Mouse (Mus musculus) adrenal gland, postnatal 36 days (tissue): ENCODE measurements at regions not wholly inside any gene's neighbourhood (a gene's known extent, or its start where the extent isn't known, plus 50 kb on each side); places are given as distances from the start of the nearest gene placed in this dataset.
A peak's percentile ranks its signal among the peaks of the same experiment; 100 is the strongest.

Experiments
- DNase-seq, 2 experiments: peaks; one replicate each; pipeline ENCODE4 v3.0.0; 2021; ENCODE audit warnings: mixed read lengths in 1 of 2

DNA sequence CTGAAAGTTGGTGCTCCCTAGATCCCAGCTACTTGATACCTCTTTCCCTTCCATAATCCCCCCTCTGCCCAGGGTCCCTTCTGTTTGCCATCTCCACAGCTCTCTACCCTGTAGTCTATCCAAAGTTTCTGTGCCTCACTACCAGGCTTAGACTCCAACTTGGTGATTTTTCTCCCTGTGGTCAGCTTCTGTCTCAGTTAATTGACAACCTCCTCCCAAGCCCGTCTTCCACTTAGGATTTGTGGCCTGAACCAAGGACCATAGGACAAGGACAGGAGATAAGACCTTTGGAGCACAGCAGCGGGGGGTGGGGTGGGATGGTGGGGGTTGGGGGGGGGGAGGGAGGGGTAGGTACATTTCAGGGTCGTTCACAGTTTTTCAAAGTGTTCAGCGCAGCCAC, 371.3 kb downstream of the Eipr1 start:
- peak; percentile 45 to 46 for DNase-seq

DNA sequence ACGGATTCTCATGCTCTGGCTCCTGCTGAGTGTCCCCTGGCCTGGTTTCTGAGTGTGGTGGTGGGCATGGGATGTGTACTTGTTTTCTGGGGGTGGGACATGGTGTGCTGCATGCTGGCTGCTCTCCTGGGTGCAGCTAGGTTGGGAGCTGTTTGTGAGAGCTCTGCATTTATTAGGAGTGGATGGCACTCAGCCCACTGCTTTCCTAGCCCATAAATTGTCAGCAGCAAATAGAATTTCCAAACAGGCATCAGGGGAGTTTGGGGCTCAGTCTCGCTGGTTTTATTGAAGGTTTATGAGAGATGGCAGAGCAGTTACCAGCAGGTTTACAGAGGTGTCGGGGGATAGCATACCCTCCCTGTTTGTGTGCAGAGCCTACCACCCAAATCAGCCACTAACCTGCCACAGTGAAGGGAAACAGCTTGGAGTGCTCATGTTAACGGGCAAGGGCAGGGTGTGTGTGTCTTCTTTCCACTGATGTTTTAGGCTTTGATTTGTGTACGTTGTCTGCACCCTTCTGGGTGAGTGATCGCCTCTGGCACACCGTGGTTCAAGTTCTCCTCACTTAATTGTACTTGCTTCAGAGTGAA, 372.6 kb downstream of the Eipr1 start:
- peak; percentile 45 to 63 for DNase-seq

DNA sequence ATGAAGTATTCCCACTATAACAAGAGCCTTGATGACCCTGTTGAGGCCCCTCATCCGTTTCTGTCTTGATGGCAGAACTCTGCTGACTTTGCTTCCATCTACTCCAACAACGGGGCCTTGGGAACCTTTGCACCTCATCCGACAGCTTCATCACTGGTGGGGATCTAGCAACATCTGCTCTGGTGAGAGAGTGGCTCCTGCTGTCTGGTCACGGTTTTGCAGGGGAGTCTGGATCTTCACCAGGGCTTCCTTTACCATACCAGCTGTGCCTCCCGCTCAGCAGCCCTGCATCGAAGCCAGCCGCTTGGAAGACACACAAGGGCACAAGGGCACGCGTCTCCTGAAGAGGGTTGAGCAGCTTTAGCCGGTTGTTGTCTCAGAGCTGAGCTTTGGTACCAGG, 377.2 kb downstream of the Eipr1 start:
- DNase-seq, result peak; percentile 72 to 73

DNA sequence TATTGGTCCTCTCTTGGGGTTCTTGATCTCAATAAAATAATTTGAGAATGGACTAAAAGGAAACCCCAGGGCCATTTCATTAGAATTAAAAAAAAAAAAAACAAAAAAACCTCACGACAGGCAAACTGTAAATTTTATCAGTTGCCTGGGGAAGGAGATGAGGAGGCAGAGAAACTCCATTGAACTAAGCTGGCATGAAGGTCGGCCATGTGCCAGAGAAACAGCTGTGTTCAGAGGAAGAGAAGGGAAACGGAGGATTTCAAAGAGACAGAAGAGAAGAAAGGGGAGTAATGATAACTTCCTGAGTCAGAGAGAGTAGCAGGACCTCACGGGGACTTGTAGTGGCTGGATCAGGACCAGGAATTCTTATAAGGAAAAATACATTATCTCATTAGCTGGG, 377.7 kb downstream of the Eipr1 start:
- no peak for DNase-seq

DNA sequence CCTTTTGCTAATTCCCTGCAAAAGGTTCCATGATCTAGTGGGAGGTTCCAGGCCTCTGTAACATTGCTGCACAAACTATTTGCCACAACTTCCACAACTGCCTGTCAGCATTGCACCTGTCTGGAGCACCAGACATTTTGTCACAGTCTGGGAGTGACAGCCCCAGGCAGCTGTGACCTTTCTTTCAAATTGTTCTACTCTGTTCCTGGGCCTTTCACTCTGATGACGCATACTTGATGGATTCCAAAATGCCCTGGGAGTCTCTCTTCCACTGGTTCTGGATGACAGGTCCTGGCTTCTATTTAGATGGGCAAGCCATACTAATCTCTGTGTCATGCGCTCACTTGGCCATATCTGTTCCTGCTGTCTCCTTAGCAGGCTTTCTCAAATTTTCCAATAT, 382.7 kb downstream of the Eipr1 start:
- no peak for DNase-seq

DNA sequence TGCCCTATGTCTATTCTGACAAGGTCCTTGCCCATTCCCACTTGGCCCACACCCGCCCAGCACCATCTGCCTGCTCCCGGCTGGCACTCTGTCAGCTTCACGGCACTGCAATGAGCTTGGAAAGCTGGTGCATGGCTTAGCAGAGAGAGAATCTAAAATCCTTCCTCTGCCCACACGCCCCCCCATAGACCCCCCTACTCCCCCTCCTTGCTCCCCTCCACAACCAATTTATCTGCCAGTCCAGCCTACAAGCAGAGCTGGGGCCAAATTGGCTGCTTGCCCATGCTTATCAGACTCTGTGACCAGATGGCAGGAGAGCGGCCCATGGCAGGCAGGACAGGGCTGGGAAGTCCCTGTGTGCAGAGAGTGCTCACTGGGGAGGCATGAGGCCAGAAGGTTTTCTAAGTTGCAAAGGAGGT, 385.3 kb downstream of the Eipr1 start:
- DNase-seq, result peak; percentile 74 to 85

DNA sequence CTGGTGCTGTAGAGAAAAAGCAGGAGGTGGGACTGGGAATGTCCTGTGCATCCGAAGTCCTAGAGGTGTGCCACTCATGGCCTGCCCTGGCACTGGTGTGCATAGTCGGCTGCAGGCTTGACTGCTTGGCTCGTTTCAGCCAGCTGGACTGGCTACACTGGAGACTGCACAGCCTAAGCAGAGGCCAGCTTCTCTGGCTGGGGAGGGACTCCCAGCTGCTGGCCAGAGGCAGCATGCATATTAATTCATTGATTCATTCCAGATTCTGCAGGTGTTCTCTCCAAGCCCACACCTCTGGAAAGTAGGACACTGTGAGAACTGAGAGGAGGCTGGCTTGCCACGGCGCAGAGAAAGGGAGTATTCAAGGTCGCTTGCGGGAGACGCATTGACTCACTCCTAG, 385.9 kb downstream of the Eipr1 start:
- DNase-seq, result peak; percentile 26 to 42

DNA sequence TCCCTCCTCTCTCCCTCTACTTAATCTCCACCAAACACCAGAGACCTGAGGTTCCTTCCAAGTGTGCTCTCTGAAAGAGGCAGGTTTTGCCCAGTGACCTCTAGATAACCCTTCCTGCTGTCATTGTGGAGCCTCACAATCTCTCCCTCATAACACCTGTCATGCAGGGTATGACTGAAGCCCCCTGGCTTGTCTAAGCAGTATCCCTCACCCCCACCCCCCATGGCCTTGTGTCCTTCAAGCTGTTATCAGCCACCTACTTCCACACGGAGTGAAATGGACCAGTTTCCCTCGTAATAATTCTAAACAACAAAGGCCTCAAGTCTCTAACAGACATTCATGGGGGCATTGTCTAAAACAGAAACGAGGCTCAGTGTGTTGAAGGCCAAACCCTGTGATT, 387.6 kb upstream of the Myt1l start:
- no peak for DNase-seq

DNA sequence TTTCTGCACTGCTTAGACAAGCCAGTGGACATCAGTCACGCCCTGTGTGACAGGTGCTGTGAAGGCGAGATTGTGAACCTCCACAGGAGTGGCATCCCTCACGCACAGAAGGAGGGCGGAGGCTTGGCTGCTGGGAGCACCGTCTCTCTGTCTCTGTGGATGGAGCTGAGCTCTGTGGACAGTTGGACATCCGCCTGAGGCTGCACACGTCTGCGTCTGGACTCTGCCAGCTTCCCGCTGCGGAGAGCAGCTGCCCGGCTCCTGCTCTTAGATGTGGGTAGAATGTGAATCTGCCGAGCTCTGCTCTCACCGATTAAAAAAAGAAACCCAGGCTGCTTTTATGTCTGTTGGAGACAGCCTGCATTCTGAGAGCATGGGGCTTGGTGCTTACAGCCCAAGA, 387.1 kb upstream of the Myt1l start:
- DNase-seq, result peak in 1 of 2 experiments; percentile 33

DNA sequence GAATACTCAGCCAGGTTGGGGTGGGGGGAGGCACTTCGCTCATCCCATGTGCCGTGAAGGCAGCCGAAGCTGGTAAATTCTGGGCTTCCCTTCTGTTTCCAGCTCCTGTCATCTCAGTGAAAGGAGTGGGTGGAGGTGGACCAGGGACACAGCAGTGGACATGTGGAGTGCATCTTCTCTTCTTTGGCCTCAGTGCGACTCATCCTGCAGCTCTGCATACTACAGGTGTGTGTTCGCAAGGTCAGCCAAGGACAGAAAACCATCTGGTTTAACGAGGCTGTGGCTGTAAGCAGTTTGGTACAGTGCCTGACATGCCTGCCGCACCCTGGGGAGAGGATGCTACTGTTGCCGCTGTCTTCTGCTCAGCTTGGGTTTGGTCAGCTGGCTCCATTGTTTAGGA, 386.3 kb upstream of the Myt1l start:
- no peak for DNase-seq

DNA sequence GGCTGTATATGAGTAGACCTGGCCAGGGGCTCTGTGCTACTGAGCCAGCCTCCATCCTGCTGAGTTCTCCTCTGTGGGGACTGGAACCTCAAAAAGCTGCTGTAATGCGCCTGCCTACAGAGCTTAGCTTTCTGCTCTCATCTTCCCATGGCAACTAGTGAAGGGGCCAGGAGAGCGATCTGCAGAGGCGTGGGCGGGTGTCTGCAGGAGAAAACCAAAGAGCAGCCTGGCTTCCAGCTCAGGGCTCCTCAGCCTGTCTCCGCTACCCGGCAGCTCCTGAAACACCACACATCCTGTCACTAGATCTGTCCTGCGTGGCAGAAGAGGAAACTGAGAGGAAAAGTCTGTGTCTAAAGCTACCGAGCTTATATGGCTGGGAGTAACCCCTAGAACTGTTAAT, 384.9 kb upstream of the Myt1l start:
- no peak for DNase-seq

DNA sequence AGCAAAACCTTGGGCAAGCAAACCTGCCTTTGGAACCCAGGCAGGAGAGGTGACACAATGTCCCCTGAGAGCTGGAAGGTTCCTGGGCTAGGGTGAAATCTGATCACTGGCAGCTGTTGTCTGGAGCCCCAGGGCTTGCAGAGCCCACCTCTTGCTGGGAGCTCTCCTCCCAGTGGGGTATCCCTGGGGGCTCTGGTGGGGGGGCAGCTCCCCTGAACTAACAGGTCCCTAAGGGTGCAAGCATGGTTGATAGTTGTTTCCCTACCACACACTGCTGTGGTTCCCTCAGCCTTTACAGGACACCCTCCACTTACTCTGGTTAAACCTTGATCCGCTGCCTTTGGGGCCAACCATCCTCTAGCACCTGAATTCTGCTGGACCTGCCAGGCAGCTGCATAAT, 367.3 kb upstream of the Myt1l start:
- no peak for DNase-seq

DNA sequence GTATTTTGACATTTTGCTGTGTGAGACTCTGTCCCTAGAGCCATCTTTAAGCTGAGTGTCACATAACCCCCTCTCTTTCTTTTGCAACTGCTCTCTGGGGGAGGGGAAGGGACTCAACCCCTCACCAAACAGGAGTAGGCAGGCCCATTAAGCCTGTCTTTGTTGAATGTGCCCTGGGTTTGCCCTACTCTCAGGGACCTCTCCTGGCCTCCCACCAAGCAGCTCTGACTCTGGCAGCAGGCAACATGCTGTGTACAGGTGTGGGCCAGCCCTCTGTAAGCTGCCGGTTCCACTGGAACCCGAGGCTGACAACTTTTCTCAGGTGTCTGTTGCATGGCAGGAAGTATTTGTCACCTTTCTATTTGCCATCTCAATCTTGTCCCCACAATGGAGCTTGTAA, 366.6 kb upstream of the Myt1l start:
- no peak for DNase-seq

DNA sequence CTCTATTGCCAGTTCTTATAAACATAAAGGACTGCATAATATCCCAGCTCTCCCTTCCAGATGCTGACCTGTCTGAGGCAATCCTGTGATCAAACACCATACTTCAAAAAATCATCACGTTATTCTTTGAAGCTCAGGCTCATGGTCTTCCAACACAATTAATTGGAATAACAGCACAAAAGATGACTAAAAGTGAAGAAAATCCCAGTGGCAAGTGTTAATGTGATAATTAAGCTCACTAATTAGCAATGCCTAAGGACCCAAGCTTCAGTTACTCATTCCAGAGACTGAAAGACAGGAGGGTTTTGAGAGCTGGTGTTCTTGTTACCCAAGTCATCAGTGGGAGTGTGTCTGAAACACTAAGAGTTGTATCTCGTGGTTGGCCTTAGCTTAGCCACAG, 363.5 kb upstream of the Myt1l start:
- DNase-seq, result no peak

DNA sequence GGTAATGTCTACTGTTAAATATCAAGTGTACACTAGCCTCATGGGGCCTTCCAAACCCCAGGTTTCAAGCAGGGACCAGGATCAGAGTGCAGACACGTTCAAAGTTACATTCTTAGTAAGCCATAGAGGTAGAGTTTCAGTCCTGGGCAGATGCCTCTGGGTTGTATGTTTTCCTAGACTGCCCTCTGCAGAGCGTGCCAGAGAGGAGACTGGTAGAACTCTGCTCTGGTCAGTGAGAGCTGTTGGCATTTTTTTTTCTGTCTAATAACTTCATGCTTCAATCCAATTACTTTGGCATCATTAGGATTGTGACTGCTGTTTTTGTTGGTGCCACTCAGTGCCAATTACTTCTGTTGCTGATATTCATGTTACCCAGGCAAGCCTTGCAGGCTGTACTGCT, 361.9 kb upstream of the Myt1l start:
- no peak for DNase-seq

DNA sequence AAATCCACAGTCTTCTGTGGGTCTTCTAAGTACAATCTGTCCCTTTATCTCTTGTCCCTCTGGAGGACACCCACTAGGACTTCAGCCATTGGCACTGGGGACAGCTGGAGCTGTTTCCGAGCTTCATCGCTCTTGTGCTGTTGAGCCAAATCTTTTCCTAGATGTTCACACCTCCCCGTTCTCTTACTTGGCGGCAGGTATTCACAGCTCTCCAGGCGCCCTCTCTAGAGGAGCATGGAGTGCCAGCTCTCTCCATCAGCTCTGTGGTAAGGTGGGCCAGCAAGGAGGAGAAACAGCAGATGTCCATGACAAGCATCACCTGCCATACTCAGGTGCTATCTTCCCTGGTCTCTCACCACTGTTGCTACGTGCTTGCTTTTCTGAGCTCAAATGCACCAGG, 360.3 kb upstream of the Myt1l start:
- DNase-seq, result no peak

DNA sequence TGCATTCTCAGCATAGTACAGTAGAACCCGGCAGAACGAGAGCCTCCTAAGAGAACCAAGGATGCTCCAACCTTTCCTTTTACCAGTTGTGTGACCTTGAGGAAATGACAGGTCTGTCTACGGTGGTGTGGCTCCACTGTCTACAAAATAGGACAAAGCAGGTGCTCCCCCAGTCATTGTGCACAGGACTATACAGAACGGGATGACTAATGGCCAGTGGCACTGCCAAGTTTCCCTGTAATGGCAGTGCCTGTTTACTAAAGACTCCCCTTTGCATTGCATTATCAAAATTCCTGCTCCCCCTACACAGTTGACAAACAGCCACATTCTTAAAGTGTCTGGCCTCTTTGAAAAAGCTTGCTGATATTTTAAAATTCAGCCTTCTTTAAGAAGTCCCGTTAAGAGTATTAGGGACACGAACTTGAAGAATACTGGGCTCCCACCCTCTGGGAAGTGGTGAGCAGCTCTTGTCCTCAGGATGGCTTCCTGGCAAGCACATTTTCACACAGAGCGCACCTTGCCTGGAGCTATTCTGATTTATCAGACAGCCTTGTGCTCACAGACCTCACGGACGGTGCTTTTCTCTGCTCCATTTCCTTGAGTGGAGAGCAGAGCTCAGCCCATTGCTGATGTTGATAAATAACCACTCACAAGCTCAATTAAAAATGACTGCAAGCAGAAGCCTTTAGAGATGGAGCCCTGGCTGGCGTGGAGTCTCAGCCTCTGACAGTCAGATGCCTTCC, 352.3 kb upstream of the Myt1l start:
- peak; percentile 34 to 47 for DNase-seq

DNA sequence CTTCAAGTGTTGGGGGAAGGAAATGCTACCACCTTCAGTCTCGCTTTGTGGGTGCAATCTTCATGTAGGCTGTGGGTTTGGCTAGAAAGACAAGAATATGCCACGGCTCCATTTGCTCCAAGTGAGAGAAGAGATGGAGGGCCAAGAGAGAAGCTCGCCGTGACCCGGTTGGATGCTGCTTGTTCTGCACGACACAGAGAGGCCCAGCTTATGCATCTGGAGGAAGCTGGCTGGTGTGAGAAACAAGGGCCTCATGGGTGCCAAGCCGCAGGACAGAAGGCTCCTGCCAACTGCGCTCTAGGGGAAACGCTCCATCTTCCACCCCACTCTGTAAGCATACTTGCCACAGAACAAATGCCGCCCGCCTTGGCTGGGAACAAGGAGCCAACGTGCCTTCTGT, 351.0 kb upstream of the Myt1l start:
- no peak for DNase-seq

DNA sequence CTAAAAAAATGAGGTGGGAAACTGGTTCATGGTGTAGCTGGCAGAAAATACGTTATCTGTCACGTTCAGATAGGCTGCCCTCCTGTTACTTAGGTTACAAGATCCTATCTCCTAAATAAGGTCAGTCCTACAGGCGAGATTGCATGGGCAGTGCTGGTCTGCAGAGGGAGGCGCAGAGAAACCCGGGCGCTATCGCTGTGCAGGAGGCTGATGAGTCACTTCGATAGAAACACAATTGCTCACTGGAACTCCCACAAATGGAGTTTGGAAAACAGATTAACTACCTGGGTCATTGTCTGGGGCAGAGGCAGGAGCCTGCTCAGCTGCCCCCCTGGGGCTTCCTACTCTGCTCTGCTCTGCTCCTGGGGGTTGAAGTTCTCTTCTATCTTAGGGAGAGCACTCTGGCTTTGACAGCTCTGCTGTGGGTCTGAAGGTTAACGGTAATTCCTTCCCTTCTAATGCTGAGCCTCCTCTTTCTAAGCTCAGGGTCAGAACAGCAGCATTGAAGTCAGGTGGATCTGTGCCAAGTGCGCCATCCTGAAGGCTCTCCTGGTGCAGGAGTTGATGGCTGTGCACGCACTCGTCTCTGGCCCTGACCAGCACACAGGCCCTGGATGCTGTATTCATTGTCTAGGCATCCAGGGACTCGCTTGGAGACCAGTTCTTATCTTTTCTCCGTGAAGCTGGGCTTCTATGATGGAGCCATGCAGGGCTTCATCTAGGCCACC, 349.9 kb upstream of the Myt1l start:
- DNase-seq, result peak; percentile 74 to 82

DNA sequence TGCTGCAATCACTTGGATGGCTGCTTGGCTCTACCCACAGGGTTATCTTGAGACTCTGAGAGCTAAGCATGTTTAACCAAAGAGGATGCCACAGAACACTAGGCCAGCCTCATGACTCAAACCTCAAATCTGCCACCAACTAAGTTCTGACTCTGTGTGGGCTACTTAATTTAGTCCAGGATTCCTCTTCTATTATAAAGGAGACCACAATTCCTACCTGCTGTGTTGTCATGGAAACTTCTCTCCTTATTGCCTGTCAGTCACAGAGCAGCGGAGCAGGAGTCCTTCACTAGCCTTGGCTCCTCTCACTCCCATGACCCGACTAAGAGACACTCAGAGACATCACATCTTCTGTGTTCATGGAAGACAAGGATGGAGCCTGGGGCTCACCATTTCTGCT, 348.8 kb upstream of the Myt1l start:
- no peak for DNase-seq

DNA sequence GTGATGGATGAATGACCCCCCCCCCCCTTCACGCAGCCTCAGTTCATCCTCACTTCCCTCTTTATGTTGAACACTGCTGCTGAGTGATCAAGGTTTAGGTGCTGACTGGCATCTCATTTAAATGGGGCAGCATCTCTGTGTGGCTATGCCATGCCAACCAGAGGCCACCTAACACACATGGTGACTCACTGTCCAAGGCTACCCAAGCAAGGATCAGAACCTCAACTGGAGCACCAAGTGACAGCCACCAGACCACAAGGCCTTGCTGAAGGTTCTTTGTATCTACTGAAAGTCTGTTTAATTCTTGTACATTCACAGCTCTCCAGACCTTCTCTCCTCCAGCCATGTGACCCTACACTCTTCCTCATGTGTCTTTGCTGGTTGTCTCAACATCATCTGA, 347.6 kb upstream of the Myt1l start:
- DNase-seq, result peak; percentile 16 to 51

DNA sequence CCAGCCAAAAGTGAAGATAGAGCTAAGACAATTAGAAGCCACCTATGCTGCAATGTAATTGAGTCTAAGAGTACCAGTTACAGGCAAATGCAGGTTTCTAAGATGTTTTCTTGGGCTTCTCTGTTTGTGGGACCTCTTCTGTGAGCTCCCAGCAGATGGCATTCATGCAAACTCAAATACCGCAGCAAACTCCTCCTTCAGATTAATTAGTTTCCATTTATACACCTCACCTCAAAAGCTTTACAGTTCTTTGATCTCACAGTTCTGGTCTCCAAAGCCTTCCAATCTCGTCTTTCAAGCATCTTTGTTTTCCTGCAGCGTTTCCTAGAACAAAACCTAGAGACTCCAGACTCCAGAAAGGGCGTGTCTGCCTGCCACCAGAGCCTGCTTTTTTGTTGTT, 340.6 kb upstream of the Myt1l start:
- DNase-seq, result no peak

DNA sequence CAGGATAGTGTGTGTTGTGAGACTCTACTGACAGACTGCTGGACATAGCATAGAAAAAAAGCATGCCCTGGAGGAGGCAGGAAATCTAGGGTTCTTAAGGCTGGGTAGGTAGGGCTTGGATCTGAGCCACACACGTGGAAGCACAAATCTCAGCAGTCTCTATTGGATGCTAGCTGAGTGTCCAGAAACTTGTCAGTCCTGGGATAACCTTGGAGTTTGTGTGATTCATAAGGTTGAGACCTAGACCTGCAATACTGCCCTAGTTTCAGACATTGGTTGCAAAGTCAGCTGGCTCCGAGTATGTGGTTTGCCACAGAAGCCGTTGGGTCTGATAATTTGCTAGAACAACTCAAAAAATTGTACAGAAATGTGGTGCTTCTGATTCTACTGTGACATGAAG, 335.8 kb upstream of the Myt1l start:
- DNase-seq, result peak; percentile 62 to 69

DNA sequence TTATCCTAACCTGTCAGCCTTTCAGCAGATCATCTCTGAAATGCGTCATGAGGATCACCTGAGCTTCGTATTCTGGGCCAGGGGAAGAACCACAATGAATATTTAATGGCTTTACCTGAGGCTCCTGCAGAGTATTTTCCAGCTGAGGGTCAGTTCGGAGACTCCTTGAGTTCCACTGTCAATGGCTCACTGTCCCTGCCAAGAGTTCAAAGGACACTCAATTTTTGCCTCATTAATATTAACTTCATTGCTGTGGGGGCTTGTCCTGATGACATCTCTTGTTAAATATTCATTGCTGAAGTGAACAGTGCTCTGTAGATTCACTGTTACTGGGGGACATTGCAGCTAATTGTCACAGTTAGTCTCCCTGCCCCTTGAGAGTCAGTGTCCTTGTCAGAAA, 316.2 kb upstream of the Myt1l start:
- DNase-seq, result no peak
